Mouse (Mus musculus) midbrain, postnatal 0 days (tissue): Measurements from ENCODE around the gene Ttc39b. TPM values are rescaled to one million over a fixed set of nuclear protein-coding genes. Genes with fewer than 3 reads are reported as not detected.
A peak's percentile ranks its signal among the peaks of the same experiment; 100 is the strongest.

Experiments
- ATAC-seq: fragments of 200-750 bp; cut with Nextera tagmentation; 2 replicates; pipeline ENCODE4 v1.8.0; 2017; ENCODE audit warnings: moderate number of reproducible peaks, mild to moderate bottlenecking, moderate TSS enrichment, moderate library complexity; ENCODE audit not compliant: low FRiP score
- DNase-seq: peaks from one replicate; pipeline ENCODE4 v3.0.0-alpha.2; 2015; ENCODE audit warnings: low spot score
- H3K27ac ChIP-seq: fragments of 300-500 bp; sonication (generic); 2 replicates; pipeline ENCODE4 v1.5.1; 2014; ENCODE audit warnings: low read depth, mild to moderate bottlenecking, low read length, mixed read lengths
- H3K27me3 ChIP-seq: fragments of 300-500 bp; sonication (generic); 2 replicates; pipeline ENCODE4 v1.6.1; 2014; ENCODE audit warnings: low read length, control low read depth, mixed read lengths; ENCODE audit not compliant: insufficient read depth
- H3K36me3 ChIP-seq: fragments of 300-500 bp; sonication (generic); 2 replicates; pipeline ENCODE4 v1.6.1; 2014; ENCODE audit warnings: low read length, control low read depth, mixed read lengths; ENCODE audit not compliant: insufficient read depth
- H3K4me1 ChIP-seq: fragments of 300-500 bp; sonication (generic); 2 replicates; pipeline ENCODE4 v1.6.1; 2014; ENCODE audit warnings: mild to moderate bottlenecking, control low read depth, antibody characterized with exemption, low read length, mixed read lengths; ENCODE audit not compliant: insufficient read depth
- H3K4me2 ChIP-seq: fragments of 300-500 bp; sonication (generic); 2 replicates; pipeline ENCODE4 v1.6.1; 2014; ENCODE audit warnings: low read depth, mild to moderate bottlenecking, low read length, mixed read lengths; ENCODE audit not compliant: poor library complexity, severe bottlenecking
- H3K4me3 ChIP-seq: fragments of 300-500 bp; sonication (generic); 2 replicates; pipeline ENCODE4 v1.5.1; 2014; ENCODE audit warnings: low read depth, mild to moderate bottlenecking, low read length, moderate library complexity
- H3K9ac ChIP-seq: fragments of 300-500 bp; sonication (generic); replicated peaks from 2 replicates; pipeline ENCODE4 v1.6.1; 2014; ENCODE audit warnings: mild to moderate bottlenecking, low read length, moderate library complexity, mixed read lengths; ENCODE audit not compliant: poor library complexity, severe bottlenecking
- H3K9me3 ChIP-seq: fragments of 300-500 bp; sonication (generic); 2 replicates; pipeline ENCODE4 v1.6.1; 2016; ENCODE audit warnings: low read length, control low read depth
- CTCF ChIP-seq: IDR thresholded peaks from 2 replicates; pipeline ENCODE4 v1.5.1; 2016; ENCODE audit warnings: antibody characterized with exemption, mild to moderate bottlenecking
- WGBS: fragments of 180-500 bp; shearing (Covaris S2); extraction: QIAGEN DNeasy Blood & Tissue Kit; methylation state at CpG from one replicate; pipeline ENCODE4 v1.1.7; 2014; 5-methylcytosine and 5-hydroxymethylcytosine counted together
- polyA plus RNA-seq: library from polyadenylated mRNA; unstranded; fragments of >200 nt; fragmentation: Nextera tagmentation; extraction: Ambion mirVana; gene quantifications from 2 replicates; pipeline ENCODE4 v1.2.1, GENCODE M21; 2015
- total RNA-seq: library from RNA; depleted of rRNA; stranded (reverse); fragments of >200 nt; gene quantifications from 2 replicates; pipeline ENCODE4 v1.2.3, GENCODE M21; 2014

The Ttc39b gene
- total and polyA plus RNA-seq, 2 experiments from 2014 or later = 5.7 to 14.7 TPM

- Histone ChIP-seq H3K27me3 (no peaks in the 10 kb centered on the region), H3K36me3 (no peaks in the 10 kb centered on the region), H3K4me3 (no peak overlapping the region), H3K27ac (peak overlapping the region; percentile 71), H3K9me3 (no peaks in the 10 kb centered on the region), H3K9ac (no peak overlapping the region), H3K4me2 (no peak overlapping the region), H3K4me1 (no peaks in the 10 kb centered on the region)
- no peak for TF ChIP-seq CTCF
- ATAC-seq = peak; percentile 78
- 34% methylated on average over 10 of the region's 10 CpGs for WGBS
- DNase-seq = peak; percentile 87
Observed at GRCm38 (mm10) chr4:83206803-83207586, 117.1 kb downstream of the Ttc39b start.

- ATAC-seq = no peak
- H3K9ac ChIP-seq = no peak overlapping the region
- no peaks in the 10 kb centered on the region for H3K36me3 ChIP-seq
- 55% methylated on average over 2 of the region's 2 CpGs for WGBS
- H3K4me1 ChIP-seq = no peaks in the 10 kb centered on the region
- TF ChIP-seq CTCF = no peak
- H3K27ac ChIP-seq = peak overlapping the region; percentile 71
- H3K9me3 ChIP-seq = no peaks in the 10 kb centered on the region
- no peak overlapping the region for H3K4me2 ChIP-seq
- H3K4me3 ChIP-seq = no peak overlapping the region
- no peaks in the 10 kb centered on the region for H3K27me3 ChIP-seq
- no peak for DNase-seq
Observed at GRCm38 (mm10) chr4:83206416-83206802, 117.6 kb downstream of the Ttc39b start.

- Histone ChIP-seq H3K27me3 (no peaks in the 10 kb centered on the region), H3K4me2 (no peak overlapping the region), H3K9ac (no peak overlapping the region), H3K4me3 (no peak overlapping the region), H3K27ac (no peak overlapping the region), H3K36me3 (no peaks in the 10 kb centered on the region), H3K4me1 (no peaks in the 10 kb centered on the region), H3K9me3 (no peaks in the 10 kb centered on the region)
- DNase-seq (no peak), ATAC-seq (no peak)
- 61% methylated on average over 8 of the region's 8 CpGs for WGBS
- TF ChIP-seq CTCF = no peak
Observed at GRCm38 (mm10) chr4:83199391-83199790, 124.7 kb downstream of the Ttc39b start.

GRCm38 (mm10) chr4:83198123-83198522, 125.9 kb downstream of the Ttc39b start:
- no peak overlapping the region for H3K4me2 ChIP-seq
- H3K9ac ChIP-seq = no peak overlapping the region
- no peak overlapping the region for H3K4me3 ChIP-seq
- no peaks in the 10 kb centered on the region for H3K36me3 ChIP-seq
- no peaks in the 10 kb centered on the region for H3K4me1 ChIP-seq
- 92% methylated on average over 3 of the region's 3 CpGs for WGBS
- TF ChIP-seq CTCF = no peak
- no peak for ATAC-seq
- no peak for DNase-seq
- H3K9me3 ChIP-seq = no peaks in the 10 kb centered on the region
- no peak overlapping the region for H3K27ac ChIP-seq
- H3K27me3 ChIP-seq = no peaks in the 10 kb centered on the region

GRCm38 (mm10) chr4:83189736-83190135, 134.3 kb downstream of the Ttc39b start:
- Histone ChIP-seq H3K27me3 (no peaks in the 10 kb centered on the region), H3K9me3 (no peaks in the 10 kb centered on the region), H3K36me3 (no peaks in the 10 kb centered on the region), H3K27ac (no peak overlapping the region), H3K4me1 (no peaks in the 10 kb centered on the region), H3K4me3 (no peak overlapping the region), H3K4me2 (no peak overlapping the region), H3K9ac (no peak overlapping the region)
- no peak for TF ChIP-seq CTCF
- 80% methylated on average over 2 of the region's 2 CpGs for WGBS
- DNase-seq = no peak
- no peak for ATAC-seq

GRCm38 (mm10) chr4:83187324-83187723, 136.7 kb downstream of the Ttc39b start:
- no peak for TF ChIP-seq CTCF
- Histone ChIP-seq H3K27ac (no peak overlapping the region), H3K4me1 (no peaks in the 10 kb centered on the region), H3K4me3 (no peak overlapping the region), H3K36me3 (no peaks in the 10 kb centered on the region), H3K4me2 (no peak overlapping the region), H3K27me3 (no peaks in the 10 kb centered on the region), H3K9me3 (no peaks in the 10 kb centered on the region), H3K9ac (no peak overlapping the region)
- DNase-seq (no peak), ATAC-seq (no peak)
- WGBS = 76% methylated on average over 1 of the region's 1 CpGs
